Mouse (Mus musculus) WW6 (cell line): Measurements from ENCODE around the gene Hist1h3e.
"Not testable (repeated sequence)": the region's sequence is repeated elsewhere in the genome, so short reads cannot be mapped to it uniquely, and the experiment has no call there.

ENCODE experiments used
- DNase-seq: peaks from one replicate; pipeline ENCODE4 v3.0.0-alpha.2; 2013; ENCODE audit warnings: low read depth, low spot score

Gene Hist1h3e

GRCm38 (mm10) chr13:23562699-23563462 lies 712 bp upstream of the Hist1h3e start:
- DNase-seq, result no peak

DNA sequence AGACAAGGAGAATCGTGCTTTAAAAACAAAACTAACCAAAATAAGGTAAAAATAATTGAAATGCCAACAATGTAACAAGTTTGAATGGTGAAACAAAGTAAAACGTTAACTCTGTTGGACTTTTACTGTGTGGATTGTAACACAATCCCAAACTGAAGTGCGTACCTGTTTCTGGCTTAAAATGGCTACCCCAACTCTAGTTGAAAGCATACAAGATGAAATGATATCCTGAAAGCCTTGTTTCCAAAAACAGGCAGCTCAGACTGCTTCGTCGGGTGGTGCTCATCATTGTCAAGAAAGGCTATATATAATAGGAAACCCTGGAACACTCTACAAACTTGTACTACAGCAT lies 662 bp downstream of the Hist1h3e start:
- not testable (repeated sequence) for DNase-seq

- not testable (repeated sequence) for DNase-seq
Observed at GRCm38 (mm10) chr13:23560699-23561098, 1.5 kb downstream of the Hist1h3e start.

DNA sequence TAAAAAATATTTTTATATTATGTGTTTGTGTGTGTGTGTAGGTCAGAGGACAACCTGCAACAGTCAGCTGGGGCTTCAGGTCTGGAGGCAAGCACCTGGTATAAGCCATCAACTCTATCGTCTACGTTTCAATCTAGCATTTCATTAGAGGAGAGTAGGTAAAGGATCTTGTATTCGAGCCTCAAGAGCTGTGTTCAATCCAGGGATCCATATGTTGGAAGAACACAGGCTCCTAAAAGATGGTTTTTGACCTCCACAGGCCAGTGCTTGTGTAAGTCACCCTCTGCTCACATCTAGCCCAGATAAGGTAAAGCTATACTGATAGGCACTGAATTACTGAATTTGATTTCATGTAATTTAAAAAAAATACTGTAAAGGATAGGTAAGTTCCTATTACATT lies 5.3 kb downstream of the Hist1h3e start:
- no peak for DNase-seq

DNA sequence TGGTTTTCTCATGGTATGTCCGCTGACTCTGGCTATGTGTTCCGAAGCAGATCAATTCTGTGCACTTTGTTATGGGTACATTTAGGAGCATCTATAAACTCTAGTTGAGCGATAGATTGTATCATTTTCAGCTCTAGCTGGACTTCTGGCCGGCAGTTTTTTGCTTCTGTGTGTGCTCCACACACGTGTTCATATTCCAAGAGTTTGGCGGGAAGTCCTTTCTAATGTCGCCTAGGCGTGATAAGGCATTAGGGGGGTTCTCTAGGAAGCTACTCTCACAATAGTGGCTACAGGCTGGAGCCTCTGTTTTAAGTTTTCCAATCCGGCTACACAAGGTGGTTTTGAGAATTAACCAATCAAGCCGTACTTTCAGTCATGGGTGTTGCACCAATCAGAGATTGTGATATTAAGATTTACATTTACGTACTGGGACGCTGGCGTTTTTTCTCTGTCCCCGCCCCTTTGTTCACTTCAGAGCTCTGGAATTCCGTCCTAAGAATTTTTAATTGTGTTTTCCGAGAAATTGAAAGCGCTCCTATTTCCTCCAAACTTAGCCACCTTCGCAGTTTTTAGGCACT lies 6.2 kb downstream of the Hist1h3e start:
- DNase-seq, result no peak

- no peak for DNase-seq
Observed at GRCm38 (mm10) chr13:23554925-23555838, 7.0 kb downstream of the Hist1h3e start.

GRCm38 (mm10) chr13:23554393-23554792 lies 7.8 kb downstream of the Hist1h3e start:
- no peak for DNase-seq

GRCm38 (mm10) chr13:23552962-23553361 lies 9.2 kb downstream of the Hist1h3e start, which contains the start of gene Hist1h1d:
Hist1h1d (plus strand) TSS chr13:23553262.
- no peak for DNase-seq

- no peak for DNase-seq
Observed at GRCm38 (mm10) chr13:23551931-23552914, 9.9 kb downstream of the Hist1h3e start.

DNA sequence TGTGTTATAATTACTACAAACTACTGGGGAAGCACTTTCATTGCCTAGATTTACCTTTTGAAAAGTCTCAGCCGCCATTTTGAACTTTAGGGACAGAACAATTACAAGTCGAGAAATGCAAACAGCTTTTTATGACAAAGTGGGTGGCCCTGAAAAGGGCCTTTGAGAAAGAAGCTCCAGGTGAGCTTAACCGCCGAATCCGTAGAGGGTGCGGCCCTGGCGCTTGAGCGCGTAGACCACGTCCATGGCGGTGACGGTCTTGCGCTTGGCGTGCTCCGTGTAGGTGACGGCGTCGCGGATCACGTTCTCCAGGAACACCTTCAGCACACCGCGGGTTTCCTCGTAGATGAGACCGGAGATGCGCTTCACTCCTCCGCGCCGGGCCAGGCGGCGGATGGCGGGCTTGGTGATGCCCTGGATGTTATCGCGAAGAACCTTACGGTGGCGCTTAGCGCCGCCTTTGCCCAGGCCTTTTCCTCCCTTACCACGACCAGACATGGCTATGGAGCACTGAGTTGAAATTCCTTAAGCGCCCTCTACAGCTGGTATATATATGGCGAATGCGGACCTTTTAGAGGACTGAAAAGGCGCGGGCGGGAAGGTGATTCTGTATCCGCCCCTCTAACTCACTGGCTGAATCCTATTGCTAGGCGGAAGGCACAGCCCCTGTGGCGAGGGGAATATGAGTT lies 10.9 kb downstream of the Hist1h3e start, which contains the start of gene Hist1h4f:
Gene Hist1h4f (minus strand): TSS at position 503 of the 689 bp plus-strand sequence.
- DNase-seq, result not testable (repeated sequence)

- DNase-seq, result no peak
Observed at GRCm38 (mm10) chr13:23550761-23551145, 11.4 kb downstream of the Hist1h3e start.

- DNase-seq, result no peak
Observed at GRCm38 (mm10) chr13:23546694-23547093, 15.5 kb downstream of the Hist1h3e start.

- not testable (repeated sequence) for DNase-seq
Observed at GRCm38 (mm10) chr13:23544787-23545120, 17.4 kb downstream of the Hist1h3e start.

DNA sequence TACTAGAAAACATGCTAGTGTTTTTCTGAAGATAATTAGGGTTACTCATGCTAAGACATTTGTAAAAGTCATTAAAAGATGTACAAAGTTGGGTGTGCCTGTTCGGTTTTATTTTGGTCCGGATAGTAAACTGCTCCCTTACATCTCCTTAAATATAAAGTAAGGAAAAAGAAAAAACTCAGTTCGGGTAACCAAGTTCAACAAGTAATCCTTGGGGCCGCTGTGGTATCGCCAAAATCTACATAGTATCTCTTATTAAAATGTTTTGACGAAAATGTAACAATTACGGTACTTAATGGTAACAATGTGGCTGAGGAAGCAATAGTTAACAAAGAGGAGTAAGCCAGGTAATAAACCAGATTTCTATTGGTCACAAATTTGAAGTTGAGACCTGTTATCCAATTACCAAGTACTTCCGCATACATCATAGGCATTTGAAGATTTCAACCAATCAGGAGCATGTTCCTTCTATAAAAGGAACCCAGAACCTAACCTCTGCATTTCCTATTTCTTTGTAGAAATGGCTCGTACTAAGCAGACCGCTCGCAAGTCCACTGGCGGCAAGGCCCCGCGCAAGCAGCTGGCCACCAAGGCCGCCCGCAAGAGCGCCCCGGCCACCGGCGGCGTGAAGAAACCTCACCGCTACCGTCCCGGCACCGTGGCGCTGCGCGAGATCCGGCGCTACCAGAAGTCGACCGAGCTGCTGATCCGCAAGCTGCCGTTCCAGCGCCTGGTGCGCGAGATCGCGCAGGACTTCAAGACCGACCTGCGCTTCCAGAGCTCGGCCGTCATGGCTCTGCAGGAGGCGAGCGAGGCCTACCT lies 18.0 kb downstream of the Hist1h3e start, which contains the start of gene Hist1h3f:
Gene Hist1h3f (plus strand): TSS at position 88 of the 822 bp plus-strand sequence.
- no peak for DNase-seq

DNA sequence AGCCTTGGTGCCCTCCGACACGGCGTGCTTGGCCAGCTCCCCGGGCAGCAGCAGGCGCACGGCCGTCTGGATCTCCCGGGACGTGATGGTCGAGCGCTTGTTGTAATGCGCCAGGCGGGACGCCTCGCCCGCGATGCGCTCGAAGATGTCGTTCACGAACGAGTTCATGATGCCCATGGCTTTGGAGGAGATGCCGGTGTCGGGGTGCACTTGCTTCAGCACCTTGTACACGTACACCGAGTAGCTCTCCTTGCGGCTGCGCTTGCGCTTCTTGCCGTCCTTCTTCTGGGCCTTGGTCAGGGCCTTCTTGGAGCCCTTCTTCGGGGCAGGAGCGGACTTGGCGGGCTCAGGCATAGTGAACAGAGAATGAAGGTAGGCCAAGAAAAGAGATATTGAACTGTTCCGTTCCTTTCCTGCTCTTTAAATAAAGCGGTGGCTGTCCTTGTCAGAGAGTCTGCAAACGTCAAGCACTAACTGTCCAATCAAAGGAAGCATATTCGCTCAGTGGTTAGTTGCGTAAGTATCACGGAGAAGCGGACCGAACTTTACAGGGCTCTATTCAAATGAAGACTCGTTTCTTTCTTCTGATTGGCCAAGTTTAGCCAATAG lies 19.1 kb downstream of the Hist1h3e start, which contains the start of gene Hist1h2bh:
Gene Hist1h2bh (minus strand): TSS at position 394 of the 609 bp plus-strand sequence.
- DNase-seq, result not testable (repeated sequence)

DNA sequence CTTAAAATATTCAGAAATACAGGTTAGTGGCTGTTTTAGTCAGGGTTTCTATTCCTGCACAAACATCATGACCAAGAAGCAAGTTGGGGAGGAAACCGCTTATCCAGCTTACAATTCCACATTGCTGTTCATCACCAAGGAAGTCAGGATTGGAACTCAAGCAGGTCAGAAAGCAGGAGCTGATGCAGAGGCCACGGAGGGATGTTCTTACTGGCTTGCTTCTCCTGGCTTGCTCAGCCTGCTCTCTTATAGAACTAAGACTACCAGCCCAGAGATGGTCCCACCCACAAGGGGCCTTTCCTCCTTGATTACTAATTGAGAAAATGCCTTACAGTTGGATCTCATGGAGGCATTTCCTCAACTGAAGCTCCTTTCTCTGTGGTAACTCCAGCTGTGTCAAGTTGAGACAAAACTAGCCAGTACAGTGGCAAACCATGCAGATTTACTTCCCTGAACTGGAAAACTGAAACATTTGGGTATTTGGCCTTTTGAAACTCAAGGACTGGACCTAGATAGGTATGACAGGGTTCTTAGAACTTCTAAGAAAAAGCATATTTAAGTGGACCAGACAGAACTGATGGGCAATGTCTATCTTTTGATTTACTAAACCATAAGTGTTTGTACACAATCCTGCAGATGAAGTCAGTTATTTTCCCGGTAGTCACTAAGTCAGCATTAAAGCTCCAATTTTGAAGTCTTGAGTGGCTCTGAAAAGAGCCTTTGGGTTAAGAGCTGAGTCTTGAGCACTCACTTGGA lies 19.8 kb downstream of the Hist1h3e start:
- DNase-seq, result not testable (repeated sequence)

GRCm38 (mm10) chr13:23541497-23541896 lies 20.7 kb downstream of the Hist1h3e start:
- no peak for DNase-seq

GRCm38 (mm10) chr13:23539821-23540220 lies 22.3 kb downstream of the Hist1h3e start:
- not testable (repeated sequence) for DNase-seq
